Mouse (Mus musculus) cortical plate, adult 2 months (tissue): ENCODE results near the gene Gm10778.
A peak's percentile ranks its signal among the peaks of the same experiment; 100 is the strongest.
"Not testable (repeated sequence)": the region's sequence is repeated elsewhere in the genome, so short reads cannot be mapped to it uniquely, and the experiment has no call there.

Experiments used
- CTCF ChIP-seq: fragments of 200-500 bp; IDR thresholded peaks from 2 replicates; pipeline ENCODE4 v1.5.1; 2011; ENCODE audit warnings: mild to moderate bottlenecking, control low read depth, low read length; ENCODE audit not compliant: insufficient read depth; ENCODE audit errors: extremely low read depth
- POLR2A ChIP-seq: fragments of 200-500 bp; IDR thresholded peaks from 2 replicates; pipeline ENCODE4 v1.6.1; 2011; ENCODE audit warnings: mild to moderate bottlenecking, low read length, control low read depth; ENCODE audit not compliant: insufficient read depth; ENCODE audit errors: extremely low read depth

DNA sequence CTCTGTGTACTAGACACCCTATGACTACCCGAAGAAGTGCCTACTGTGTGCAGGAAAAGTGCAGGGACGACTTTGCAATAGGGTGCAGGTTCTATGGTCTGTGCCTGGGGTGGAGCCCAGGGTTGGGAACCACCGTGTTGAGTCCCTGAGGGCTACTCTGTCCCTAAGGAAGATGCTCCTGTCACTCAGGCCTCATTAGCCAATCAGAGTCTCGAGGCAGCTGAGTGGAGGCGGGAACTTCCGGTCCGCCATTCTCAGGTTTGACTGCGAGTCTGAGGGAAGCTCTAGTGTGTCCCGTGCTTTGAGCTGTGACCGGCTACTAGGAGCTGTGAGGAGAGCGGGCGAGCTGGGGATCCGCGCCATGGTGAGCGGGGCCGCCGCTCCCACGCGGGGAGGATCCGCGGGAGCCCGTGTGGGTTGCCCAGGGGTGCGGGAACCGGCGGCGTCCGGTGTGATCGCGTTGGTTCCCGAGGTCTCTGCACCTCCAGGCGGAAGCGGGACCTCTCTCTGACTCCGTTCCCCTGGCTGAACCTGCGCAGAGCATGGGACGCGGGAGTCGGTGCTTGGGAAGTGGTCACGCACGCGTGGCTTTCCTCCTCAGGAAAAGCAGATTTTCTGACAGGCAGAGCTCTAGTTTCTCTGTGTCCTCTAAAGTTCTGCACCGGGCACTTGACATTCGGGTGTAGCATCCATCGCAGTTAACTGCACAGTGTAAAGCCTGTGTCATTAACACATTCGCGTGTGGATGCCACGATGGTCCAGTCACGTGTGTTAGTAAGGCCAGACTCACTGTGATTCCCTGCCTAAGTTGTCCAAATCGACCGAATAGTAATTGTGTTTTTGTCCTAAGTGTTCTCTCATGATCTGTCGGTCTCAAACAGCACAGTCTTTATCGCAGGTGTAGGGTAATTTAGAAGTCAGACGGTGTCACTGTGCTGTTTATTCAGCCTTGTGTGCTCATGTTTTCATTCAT lies at the start of gene Gm10778:
- not testable (repeated sequence) for TF ChIP-seq CTCF
- peak; percentile 68 for TF ChIP-seq POLR2A
